Mouse (Mus musculus): Measurements from ENCODE around the gene Uaca.

Uaca gene

DNA sequence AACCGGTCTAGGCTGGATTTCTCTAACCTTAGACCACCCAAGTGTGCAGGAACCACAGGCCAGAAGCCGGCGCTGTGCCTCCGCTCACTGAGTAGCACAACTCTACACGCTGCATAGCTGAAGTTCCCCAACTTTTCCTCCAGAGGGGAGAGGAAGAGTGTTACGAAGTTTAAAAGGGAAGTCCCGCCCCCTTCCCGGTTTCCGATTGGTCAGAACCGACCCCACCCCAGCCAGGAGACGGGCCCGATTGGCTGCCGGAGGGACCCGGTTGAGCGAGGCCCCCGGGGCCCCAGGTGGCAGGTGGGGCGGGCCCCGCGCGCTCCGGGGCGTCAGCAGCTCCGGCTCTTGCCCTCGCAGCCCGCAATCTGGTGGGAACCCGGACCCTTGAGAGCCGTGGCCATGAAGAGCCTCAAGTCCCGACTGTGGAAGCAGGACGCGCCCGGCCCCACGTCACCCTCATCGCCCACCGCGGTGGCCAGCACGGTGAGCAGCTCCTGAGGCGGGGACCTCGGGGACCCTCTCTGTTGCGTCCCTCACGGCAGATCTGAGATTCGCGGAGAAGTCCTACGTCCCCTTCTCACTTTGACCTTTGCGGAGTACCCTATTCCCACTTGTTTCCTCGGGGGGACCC lies at the start of gene Uaca:
Gene Uaca (plus strand): TSS at position 333 of the 631 bp plus-strand sequence.
- peak; percentile 65 for DNase-seq

DNA sequence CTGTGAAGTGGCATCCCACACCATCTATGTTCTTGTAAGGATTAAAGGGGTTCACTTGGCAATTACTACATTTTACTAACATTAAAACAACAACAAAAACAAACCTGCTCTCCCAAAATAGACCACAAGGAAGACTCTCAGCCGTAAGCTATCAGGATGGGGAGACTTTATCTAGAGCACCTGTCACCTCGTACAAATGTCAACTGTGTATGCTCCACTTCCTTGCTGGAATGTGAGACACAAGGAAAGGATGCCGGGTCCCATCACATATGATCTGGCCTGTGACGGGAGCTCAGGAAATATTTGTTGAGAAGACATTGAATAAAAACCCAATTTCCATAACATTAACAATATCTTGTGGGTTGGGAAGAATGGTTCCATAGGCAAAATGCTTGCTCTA lies 49.4 kb upstream of the Uaca start:
- no peak for DNase-seq

DNA sequence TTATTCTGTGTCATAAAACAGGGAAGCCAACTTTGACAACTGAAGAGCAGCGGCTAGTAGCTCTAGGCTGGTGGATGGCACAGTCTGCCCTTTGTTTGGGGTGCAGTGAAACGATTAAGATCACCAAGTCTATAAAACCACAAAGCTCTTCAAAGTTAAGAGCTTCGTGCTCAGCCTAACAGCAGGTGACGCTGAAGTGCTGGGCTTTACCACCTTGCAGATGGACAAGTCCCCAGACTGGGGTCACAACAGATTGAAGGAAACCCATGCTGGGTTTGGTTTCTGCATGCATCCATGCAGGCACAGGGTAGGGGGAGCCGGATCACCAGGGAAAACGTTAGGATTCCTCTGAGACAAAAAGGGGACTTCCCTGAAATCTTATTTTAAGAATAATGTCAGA lies 47.8 kb upstream of the Uaca start:
- no peak for DNase-seq

DNA sequence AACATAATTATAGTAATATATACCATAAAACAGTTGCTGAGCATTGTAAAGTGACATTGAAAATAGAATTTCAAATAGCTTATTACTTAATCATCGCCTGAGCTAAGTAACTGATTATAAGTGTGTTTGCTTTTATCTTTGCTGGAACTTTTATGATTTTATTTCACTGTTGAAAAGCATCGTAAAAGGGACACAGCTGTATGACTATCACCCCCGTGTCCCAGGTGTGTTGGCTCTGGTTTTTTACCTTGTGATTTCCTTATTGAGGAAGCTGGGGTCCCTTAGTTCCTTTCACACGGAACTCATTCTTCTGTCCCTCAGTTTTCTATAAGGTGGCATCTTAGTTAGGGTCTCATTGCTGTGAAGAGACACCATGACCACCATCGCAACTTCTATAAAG lies 46.7 kb upstream of the Uaca start:
- no peak for DNase-seq

DNA sequence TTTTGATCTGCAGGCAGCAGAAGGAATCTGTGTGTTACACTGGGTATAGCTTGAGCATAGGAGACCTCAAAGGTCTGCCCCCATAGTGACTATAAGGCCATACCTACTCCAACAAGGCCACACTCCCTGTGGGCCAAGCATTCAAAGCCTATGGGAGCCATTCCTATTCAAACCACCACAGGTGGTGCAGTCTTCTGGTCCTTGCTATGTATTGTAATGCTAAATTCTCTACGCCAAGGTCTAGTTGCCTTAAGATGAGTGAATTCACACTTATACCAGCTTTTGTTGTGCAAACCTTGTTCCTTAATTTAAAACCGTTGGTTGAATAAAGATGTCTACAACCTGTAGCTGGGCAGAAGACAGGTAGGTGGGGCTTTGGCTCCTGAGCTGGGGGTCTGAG lies 46.2 kb upstream of the Uaca start:
- no peak for DNase-seq

DNA sequence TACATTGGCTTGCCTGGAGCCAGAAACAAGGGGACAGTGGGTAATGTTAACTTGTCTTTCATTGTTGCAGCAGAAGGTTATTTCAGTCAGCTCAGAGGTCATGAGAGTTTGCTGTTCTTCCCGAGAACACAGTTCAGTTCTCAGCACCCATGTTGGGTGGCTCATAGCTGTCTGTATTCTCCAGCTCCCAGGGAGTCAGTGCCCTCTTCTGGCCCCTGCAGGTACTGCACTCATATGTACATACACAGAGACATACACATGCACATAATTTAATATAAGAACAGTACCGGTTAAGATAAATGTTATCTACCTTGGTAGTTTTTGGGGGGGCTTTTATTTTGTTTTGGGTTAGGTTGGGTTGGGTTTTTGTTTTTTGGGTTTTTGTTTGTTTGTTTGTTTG lies 45.2 kb upstream of the Uaca start:
- DNase-seq = no peak

DNA sequence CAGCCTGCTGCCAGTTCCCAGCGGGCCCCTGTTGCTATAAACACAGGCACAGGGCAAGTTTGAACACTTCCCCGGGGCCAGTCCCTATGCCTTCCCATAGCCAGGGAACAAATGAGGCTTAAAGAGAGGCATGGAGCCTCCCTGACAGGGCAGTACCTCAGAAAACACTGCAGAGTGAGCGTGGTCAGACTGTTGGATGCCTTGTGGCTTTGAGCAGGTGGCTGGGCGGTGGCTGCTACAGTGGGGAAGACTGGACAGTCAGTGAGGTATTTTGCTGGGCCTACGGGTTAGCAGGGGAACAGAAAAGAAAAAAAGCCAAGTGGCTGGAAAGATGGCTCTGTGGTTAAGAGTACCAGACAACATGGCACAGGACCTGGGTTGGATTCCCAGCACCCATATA lies 43.2 kb upstream of the Uaca start:
- DNase-seq = no peak

DNA sequence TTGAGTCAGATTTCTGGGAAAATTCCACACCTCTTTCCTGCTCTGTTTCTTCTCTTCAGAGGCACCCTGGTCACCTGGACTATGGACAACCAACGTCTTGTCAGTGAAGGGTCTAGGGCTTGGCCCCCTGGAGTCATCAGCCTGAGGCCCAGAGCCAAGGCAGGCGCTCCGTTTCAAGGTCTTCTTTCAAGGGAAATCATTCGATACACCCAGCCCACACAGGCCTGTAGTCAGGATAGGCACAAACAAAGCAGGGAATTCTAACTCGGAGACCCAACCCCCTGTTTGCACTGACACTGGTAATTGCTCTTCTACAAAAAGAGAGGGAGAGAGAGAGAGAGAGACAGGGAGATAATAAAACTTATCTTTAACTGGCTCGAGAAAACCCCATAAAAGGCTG lies 42.4 kb upstream of the Uaca start:
- no peak for DNase-seq

DNA sequence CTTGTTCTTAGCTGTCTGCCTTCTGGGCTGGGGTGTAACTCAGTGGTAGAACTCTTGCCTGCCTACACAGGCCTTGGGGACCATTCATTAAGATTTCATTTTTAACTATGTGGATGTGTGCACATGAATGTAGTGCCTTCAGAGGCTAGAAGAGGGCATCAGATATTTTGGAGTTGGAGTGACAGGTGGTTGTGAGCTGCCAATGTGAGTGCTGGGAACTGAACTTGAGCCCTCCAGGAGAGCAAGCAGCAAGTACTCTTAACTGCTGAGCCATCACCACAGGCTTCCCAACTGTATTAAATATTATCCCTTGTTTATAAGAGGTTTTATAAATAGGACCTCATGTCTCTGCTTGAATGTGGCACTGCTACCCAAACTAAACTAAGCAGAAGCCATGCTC lies 41.7 kb upstream of the Uaca start:
- DNase-seq = no peak

DNA sequence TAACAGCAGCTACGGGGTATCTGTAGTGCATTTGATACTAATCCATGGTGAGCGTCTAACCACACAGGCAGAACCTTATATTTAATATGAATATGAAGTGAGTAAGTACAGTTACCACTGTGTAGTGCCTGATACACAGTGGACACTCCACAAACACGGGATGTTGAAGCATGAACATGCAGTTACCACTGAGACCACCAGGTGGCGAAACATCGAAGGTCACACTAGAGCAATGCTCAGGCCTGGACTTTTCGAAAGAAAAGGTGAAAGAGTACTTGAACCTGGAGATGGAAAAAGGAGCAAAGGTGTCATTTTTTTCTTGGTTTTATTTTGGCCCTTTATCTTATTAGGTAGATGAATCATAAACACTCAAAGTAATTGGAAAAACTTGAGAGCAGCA lies 38.1 kb upstream of the Uaca start:
- no peak for DNase-seq

DNA sequence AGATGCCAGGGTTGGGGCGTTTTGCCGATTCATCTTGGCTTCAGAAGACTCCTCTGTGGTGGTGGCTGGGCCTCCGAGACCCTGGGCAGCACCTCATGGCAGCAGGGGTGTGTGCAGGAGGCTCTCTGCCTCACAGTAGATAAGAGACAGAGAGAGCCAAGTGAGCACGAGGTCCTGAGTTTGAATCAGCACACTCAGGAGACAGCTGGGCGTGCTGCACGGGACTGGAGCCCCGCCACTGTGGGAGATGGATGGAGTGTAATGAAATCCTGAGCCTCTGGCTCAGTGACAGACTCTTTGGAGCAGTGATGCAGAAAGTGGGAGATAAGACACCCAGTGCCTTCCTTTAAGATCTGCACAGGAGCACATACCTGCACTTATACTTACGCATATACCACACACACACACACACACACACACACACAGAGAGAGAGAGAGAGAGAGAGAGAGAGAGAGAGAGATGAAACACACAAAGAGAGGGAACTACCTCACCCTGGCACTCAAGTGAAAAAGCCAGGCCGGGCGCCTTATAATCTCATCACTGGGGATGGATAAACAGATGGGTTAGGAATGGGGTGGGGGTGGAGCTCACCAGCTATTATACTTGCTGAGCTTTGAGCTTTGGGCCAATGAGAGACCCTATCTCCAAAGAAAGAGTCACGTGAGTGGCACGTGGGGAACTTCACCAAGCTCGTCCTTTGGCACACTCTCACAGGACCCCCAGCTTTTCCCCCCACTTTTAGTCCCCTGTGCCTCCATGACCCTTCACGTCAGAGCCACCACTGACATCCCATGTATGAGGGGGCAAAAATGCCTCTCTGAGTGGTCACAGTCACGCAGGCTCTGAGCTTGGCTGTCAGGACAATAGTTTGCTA lies 37.2 kb upstream of the Uaca start:
- no peak for DNase-seq

DNA sequence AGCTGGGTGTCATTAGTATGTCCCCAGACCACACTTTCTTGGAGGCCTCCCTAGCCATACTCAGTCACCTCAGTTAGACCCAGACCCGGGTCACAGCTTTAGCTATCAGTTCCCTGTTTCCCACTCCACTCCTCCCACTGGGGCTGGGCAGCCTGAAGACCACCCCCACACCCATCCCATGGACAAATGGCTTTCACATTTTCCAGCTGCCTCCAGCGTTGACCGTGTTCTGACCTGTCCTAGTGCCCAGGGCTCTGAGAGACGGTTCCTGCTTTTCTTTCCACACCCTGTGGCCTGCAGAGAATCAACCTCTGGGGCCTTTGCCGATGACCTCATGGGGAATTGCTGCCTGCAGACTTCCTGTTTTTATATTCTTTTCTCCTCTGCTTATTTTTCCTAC lies 36.5 kb upstream of the Uaca start:
- no peak for DNase-seq

DNA sequence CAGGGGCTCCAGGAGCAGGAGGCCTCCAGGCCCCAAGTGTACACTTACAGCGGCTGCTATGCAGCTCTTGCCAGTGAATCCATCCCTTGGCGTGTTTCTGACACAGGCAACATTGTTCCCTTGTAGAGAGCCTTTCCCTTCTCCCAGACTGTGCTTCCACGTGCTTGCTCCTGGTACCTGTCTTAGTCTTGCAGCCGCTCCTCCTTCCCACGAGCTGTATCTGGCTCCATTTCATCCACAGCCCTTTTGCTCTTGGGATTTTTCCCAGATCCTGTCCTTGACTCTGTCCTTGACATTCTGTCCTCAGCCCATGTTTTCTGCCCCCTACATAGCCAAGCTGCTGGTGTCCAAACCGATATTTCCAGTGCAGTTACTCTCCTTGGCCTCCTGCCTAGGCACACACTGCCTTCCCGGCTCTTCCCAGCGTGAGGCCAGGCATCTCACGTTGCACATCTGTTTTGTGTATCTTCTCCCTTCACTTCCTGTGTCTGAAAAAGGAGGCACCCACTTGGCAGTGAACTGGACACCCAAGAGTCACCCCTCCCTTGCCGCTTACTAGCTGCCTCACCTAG lies 34.8 kb upstream of the Uaca start:
- no peak for DNase-seq

DNA sequence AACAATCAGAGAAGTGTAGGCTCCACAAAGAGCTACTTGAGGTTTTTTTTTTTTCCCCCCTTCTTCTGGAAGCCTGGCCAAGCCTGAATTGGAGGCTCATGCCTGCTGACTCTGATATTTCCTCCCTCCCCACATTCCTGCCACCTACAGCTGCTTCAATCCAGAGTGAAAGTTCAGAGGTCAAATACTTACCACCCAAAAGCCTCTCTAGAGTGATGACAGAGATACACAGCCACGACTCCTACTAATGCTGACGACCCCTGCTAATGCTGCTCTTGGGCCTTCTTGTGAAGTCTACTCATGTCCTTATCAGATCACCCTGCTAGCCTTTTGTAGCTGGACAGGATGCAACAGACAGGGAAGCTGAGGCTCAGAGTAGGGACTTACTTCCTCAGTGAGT lies 29.2 kb upstream of the Uaca start:
- no peak for DNase-seq

DNA sequence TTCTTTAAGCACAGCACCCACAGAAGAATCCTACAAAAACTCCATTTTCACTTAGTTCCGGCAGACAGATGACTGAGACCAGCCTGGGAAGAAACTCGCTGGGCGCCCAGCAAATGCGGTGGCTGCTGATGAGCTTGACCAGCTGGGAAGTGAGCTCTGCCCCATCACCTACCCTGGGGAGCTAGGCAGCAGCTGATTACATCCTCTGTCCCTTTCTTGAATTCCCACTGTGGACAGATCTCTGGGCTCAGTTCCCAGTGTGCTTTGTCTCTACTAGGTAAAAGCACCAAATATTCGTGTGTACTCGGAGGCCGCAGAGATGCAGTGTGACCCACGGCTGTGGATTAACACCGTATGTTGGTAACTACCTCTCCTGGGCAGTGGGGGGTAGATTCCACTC lies 25.9 kb upstream of the Uaca start:
- DNase-seq = no peak

DNA sequence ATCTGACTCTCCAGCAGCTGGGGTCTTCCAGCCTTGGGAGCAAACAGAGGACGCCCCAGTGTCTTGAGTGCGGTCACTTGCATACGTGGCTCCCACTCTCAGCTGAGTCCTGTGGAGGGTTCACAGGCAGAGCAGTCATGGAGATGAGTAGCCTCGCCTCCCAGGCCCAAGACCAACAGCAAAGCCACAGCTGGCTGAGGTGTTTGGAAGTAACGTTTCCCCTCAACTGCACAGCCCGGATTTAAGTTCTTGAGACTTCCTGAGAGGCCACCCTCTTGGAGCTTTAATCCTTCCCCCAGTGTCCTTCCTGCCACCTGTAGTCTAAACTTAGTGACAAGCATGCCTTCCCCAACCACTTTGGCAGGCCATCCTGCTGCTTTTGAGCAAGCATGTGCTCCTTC lies 24.6 kb upstream of the Uaca start:
- no peak for DNase-seq

DNA sequence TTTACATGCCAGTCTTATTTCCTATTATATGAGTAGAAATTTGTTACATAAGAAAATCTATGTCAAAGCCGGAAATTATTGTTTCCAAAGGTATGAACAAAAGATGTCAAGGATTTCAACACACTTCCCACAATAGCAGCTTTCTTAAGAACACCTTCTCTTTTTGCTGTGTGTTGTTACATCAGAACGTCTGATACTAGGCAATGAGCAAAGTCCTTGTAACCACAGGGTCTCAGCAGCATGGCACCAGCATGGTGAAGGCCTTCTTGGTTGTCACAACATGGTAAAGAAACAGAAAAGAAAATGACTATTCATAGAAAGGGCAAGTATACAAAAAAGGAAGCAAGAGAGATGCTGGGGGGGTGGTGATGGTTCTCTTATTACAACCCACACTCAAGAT lies 20.6 kb upstream of the Uaca start:
- DNase-seq = no peak

DNA sequence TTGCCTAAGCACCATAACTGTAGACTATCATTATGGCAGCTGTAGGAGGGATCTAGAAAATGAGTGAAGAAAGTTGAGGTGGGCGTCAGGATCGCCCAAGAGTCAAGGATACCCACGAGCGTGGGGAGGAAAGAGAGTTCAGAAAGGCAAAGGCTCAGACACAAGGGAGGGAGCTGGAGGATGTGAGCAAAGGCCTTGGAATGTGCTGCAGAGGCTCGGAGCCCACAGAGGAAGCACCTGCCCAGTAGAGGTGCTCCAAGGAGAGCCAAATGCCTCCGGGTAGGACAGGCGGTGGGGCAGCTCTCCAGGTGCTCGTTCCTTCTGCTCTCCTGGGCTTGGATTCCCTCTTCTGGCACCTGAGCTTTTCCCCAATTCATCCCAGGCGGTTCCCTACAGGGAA lies 17.4 kb upstream of the Uaca start:
- no peak for DNase-seq

DNA sequence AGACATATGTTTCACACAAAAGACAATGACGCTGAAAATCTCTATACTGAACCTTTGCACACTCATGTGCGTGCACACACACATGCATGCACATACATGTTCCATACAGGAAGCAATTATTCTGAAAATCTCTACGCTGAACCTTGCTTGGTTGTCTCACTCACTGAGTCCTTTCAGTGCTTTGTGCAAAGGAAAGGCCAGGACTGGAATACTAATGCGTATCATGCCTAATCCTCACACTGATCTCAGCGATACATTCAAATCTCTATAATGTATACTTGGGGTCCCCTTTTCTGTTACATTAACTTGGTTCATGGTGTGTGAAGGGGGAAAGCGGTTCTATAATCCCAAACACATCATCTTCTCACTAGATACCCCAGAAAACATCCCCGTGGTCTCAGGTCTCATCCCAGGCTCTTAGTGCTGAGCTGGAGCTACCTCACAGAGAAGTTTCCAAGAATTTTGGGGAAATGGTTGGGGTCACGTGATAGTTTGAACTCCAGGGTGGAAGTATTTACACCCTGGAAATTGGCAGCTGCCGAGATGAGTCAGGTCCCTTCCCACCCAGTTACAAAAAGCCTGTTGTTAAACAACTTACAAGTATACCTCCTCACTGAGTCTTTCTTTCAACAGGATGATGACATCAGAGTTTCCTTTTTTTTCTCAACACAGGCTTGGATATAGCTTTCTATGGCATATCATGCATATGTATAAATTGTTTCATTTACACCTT lies 12.1 kb upstream of the Uaca start:
- no peak for DNase-seq

DNA sequence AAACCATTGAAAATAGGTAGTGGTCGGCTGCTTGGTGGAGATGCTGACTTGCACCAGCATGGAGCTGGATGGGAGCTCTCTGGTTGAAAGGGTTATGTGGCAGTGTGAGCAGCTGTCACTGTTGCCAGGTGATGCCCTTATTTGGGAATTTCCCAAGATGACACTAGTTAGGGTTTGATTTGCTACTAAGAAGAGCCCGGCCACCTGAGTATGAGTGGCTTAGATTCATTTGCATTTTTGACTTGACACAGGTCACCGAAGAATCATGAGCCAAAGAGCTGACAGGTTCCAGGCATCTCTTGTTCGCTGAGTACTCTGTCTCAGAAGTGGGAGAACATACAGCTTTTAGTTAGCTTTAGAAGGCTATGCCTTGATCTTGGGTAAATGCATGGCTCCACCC lies 9.3 kb upstream of the Uaca start:
- no peak for DNase-seq

DNA sequence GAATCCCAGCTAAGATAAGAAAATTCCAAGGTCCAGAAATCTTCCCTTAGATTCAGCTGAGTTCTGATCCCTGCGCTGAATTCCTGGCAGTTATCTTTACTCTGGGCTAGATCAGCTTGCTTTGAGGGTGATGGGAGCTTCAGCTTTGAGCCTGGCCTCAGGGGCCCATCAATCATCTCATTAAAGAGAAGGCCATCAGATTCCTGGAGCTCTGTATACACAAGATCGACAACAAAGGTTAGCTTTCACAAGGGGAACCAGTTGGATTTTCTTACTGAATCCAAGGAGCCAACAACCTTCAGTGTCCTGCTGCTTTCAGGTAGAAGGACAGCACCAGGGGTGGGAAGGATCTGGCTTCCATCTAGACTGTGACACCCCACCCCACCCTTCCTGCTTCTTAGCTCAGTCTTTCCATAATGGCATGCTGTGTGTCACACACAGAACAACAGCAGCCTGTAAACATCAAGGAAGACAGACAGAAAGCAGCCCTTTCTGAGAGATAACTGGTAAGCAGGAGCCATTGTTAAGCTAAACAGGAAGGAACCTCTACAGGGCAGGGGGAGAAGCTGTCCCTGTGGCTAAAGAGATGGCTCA lies 6.7 kb upstream of the Uaca start:
- no peak for DNase-seq

DNA sequence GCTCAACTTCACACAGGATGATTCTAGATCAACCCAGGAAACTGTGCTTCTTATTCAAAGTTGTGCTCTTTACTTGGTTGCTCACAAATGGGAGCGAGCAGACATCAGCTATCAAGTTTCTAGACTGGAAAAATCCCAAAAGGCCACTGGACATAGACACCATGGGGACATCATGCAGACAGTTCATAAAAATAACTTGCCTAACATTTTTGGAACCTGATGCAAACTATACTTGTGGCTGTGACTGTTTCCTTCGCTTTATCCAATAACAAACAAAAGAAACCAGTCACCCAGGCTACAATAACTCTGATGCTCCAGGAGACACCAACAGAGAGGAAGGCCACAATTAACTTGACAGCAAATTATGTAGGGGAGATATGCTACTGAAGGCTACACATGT lies 4.1 kb upstream of the Uaca start:
- no peak for DNase-seq

DNA sequence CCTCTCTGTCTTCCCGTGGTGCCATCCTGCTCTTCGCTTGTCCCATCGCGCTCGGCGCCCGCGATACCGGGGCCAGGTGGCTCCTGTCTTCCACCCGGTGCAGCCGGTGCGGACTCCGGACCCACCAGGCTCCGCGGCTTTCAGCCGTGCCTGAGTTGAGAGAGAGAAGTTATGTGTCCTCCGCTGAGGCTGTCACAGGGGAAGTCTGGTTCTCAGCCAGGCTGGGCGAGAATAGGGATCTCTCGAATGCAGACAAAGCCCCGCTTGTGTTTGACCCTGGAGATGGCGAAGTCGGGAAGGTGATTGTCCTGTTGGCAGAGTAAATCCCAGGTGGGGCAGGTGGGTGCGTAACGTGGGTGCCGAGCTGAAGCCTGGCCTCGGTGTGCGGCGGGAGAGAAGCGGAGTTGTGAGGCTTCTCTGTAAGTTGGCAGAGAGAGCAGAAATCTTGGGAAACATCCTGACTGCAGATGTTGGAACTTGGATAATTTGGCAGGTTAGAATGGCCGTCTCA lies 554 bp downstream of the Uaca start:
- peak; percentile 15 for DNase-seq
